Mouse (Mus musculus) small intestine, adult 2 months (tissue): ENCODE results near the gene Tmem120a.

Experiments used
- CTCF ChIP-seq: fragments of 200-500 bp; IDR thresholded peaks from 2 replicates; pipeline ENCODE4 v1.5.1; 2012; ENCODE audit warnings: low read depth, mild to moderate bottlenecking, control low read depth, inconsistent platforms, low read length, moderate library complexity, mixed read lengths; ENCODE audit not compliant: insufficient replicate concordance, insufficient read length; ENCODE audit errors: extremely low read depth
- POLR2A ChIP-seq: fragments of 200-500 bp; IDR thresholded peaks from 2 replicates; pipeline ENCODE4 v1.6.1; 2012; ENCODE audit warnings: low read depth, mild to moderate bottlenecking, control low read depth, inconsistent platforms, low read length, moderate library complexity

DNA sequence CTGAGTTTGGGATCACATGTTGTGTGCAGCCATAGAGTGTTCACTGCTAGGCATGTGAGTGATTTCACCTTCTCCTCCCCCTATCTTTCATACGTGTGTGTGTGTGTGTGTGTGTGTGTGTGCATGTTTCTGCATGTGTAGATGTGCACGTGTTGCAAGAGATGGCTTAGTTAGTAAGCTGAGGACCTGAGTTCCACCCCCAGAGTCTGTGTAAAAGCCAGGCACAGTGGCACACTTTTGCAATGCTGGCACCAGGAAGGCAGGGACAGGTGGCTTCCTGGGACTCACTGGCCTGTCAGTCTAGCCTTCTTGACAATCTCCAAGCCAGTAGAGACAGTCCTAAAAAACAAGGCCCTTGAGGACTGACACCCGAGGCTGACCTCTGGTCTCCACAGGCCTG is 20.7 kb upstream of the Tmem120a start:
- no peak for TF ChIP-seq CTCF
- TF ChIP-seq POLR2A, result no peak
